Mouse (Mus musculus): ENCODE results near the gene Vax1. TPM values are rescaled to one million over a fixed set of nuclear protein-coding genes. Genes with fewer than 3 reads are reported as not detected.

Vax1 gene
- not detected for polyA plus RNA-seq (2015; fragmentation: Illumina TruSeq; extraction: RNeasy Lipid Tissue Mini Kit (QIAGEN cat#74804); ENCODE audit: insufficient read depth, low read depth, low replicate concordance)

DNA sequence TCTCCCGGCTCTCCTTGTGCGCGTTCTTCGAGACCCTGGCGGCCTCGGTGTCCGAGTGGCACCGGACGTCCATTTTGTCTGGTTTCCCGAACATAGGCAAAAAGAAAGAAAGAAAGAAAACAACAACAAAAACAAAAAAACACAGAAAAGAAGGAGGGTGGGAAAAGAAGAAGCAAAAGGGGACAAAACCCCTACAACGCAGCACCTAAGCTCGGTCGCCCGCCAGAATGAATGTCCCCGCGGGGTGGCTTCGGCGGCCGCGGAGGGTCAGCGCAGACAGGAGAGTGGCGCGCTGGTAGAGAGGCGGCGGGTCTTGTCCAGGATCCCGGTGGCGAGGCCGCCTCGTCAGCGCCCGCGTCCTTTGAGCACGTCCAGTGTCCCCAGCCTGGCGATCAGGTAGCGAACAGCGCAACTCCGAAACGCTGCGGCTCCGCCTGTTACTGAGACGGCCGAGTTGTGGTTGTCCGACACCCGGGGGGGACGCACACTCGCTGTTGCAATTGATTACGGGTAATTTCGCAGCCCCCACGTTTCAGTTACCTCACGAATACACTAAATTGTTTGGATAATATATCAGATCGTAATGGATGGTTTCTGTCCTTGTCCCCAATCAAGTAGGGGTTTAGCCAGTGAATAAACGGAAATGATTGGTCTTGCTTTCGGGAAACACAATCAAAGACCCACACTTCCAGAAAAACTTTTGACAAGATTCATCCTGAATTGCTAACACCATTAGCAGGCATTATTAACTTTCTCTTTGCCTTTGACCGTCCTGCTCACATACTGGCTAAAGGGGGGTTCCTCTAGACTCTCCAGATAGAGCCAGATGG, at the start of gene Vax1:
Vax1 (minus strand) TSS at position 121 of the 830 bp plus-strand sequence.

GRCm38 (mm10) chr19:59218991-59219390, 49.1 kb upstream of the Vax1 start, which contains the start of gene Kcnk18:
Kcnk18 (plus strand) TSS chr19:59219214.

Other genes starting within 250 kb of the Vax1 start
- not detected for gene Eno4, start 226.6 kb downstream of the Vax1 start, polyA plus RNA-seq (2015; fragmentation: Illumina TruSeq; extraction: RNeasy Lipid Tissue Mini Kit (QIAGEN cat#74804); ENCODE audit: insufficient read depth, low read depth, low replicate concordance)
- 2.0 TPM for gene Hspa12a, start 226.4 kb downstream of the Vax1 start, polyA plus RNA-seq (2015; fragmentation: Illumina TruSeq; extraction: RNeasy Lipid Tissue Mini Kit (QIAGEN cat#74804); ENCODE audit: insufficient read depth, low read depth, low replicate concordance)
- gene Shtn1, start 94.0 kb downstream of the Vax1 start, polyA plus RNA-seq (2015; fragmentation: Illumina TruSeq; extraction: RNeasy Lipid Tissue Mini Kit (QIAGEN cat#74804); ENCODE audit: insufficient read depth, low read depth, low replicate concordance), result 5.7 TPM
- gene Kcnk18, start 49.2 kb upstream of the Vax1 start, polyA plus RNA-seq (2015; fragmentation: Illumina TruSeq; extraction: RNeasy Lipid Tissue Mini Kit (QIAGEN cat#74804); ENCODE audit: insufficient read depth, low read depth, low replicate concordance), result not detected
- not detected for gene Slc18a2, start 90.8 kb upstream of the Vax1 start, polyA plus RNA-seq (2015; fragmentation: Illumina TruSeq; extraction: RNeasy Lipid Tissue Mini Kit (QIAGEN cat#74804); ENCODE audit: insufficient read depth, low read depth, low replicate concordance)
- gene Rps12-ps3, start 152.2 kb upstream of the Vax1 start, polyA plus RNA-seq (2015; fragmentation: Illumina TruSeq; extraction: RNeasy Lipid Tissue Mini Kit (QIAGEN cat#74804); ENCODE audit: insufficient read depth, low read depth, low replicate concordance), result 13.2 TPM
- 4.9 TPM for gene Pdzd8, start 175.7 kb upstream of the Vax1 start, polyA plus RNA-seq (2015; fragmentation: Illumina TruSeq; extraction: RNeasy Lipid Tissue Mini Kit (QIAGEN cat#74804); ENCODE audit: insufficient read depth, low read depth, low replicate concordance)

Data from pancreas, adult 10 weeks (tissue).